Mouse (Mus musculus) cerebellum, adult 18-20 months (tissue): ENCODE measurements at regions not wholly inside any gene's neighbourhood (a gene's known extent, or its start where the extent isn't known, plus 50 kb on each side); places are given as distances from the start of the nearest gene placed in this dataset.
"Not testable (repeated sequence)": the region's sequence is repeated elsewhere in the genome, so short reads cannot be mapped to it uniquely, and the experiment has no call there.

ENCODE experiments used
- DNase-seq, 2 experiments: peaks; one replicate each; pipeline ENCODE4 v3.0.0; 2021

DNA sequence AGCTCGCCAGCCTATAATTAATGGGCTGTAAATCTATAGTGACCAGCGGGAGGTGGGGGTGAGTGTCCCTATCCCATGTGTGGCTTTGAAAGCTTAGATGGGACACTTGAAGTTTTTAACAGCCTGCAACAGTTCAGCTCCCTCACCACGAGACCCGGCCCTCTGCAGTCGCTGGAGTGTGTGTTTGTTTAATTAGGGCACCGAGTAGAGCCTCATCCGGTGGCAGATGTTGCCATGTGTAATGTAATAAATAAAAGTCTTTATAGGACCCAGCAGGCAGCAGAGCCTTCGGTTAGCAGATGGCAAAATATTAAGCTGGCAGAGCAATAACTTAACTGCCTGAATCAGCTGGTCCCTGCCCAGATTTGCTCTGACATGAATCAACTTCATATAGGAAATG lies 177.1 kb downstream of the Nucb2 start:
- no peak for DNase-seq

DNA sequence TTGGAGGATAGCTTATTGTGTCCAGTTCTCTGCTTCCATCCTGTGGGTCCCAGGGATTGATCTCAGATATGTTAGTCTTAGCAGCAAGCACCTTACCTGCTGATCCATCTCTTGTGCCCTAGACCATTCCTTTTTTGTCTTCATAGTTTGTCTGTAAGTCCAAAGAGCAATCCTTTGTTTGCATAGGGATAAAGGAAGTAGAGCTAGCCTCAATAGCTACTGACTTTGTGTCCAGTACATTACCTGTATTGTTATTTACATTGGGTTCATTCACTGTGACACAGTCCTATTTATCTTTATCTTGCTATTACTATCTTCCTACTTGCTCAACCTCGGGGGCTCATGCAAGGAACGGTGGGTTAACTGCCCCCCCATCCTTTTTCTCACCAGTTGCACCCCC lies 196.2 kb downstream of the Nucb2 start:
- DNase-seq, result no peak

DNA sequence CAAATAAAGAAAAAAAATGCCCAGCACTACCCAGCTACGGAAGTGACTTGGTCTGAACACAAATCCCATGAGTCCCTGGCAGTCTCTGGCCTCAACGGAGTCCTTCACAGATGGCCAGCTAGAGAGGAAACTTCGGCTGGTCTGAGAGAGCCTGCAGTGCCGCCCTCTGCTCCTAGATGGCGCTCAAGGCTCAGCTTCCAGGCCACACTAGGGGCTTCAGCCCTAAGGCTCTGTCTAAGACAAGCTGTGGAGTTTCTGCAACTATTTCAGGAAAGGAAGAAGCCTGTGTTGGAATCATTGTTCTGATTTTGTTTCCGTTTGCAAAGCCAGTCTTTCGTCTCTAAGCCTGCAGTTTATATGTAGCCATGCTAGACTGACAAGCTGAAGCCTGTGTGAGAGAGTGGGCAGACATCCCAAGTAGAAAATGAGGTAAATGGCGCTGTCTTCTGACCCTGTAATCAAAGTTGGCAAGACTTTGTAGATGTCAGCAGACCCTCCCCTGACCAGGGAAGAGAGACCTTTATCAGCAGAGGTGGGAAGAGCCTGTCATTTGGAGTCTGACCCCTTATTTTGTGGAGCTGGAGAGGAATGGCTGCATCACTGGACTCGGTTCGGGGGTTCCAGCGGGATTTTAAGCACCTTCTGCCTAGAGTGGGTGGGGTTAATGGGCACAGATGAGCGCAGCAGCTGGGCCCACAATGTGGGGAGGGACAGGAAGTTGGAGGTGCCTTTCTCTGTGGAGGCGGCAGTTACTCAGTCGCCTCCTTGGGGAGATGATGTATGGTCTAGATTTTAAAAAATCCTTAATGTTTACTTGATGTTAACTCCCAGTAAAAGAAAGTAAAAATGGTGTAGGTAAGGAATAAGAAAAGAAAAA lies 197.5 kb downstream of the Nucb2 start:
- peak; percentile 9 to 13 for DNase-seq

DNA sequence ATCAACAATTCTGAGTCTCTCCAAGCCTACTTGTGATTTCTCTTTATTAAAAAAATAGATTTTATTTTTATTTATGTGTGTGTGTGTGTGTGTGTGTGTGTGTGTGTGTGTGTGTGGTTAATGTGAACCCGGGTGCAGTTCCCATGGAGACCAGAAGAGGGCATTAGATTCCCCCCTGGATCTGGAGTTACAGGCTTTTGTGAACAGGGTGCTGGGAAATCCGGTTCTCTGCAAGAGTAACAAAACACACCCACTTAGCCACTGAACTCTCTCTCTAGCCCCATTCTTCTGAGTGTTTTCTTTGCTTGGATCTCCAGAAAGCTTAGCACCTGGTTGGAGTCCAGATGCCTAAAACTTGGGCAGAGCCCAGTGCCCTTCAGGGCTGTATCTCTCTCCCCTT lies 198.4 kb downstream of the Nucb2 start:
- no peak for DNase-seq

DNA sequence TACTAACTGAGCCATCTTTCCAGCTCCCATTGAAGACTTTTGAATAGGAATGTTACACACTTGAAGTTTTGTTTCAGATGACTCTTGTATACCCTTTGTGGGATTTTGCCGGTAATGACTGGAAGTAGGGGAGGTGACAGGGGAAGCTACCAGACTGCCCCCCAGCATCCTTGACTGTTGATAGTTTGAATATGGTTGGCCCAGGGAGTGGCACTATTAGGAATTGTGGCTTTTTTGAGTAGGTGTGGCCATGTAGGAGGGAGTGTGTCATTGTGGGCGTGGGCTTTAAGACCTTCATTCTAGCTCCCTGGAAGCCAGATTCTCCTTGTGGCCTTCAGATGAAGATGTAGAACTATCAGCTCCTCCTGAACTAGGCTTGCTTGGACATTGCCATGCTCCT lies 207.4 kb downstream of the Nucb2 start:
- no peak for DNase-seq

DNA sequence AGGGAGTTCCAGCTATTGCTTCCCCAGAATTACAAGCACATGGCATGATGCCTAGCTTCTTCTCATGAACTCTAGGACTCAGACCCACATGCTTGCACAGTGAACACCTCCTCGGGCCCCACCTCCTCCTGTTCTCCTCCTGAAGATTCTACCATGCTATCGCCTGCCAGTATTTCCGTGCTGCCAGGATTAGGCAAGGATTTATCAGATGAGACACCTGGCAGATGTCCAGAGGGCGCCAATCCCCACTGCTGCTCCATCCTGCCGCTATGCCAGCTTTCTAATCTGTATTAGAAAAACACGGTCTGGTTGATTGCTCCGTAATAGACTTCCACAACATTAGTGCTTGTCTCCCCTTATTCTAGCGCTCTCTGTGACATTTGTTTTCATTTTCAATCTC lies 209.0 kb downstream of the Nucb2 start:
- DNase-seq, result no peak

DNA sequence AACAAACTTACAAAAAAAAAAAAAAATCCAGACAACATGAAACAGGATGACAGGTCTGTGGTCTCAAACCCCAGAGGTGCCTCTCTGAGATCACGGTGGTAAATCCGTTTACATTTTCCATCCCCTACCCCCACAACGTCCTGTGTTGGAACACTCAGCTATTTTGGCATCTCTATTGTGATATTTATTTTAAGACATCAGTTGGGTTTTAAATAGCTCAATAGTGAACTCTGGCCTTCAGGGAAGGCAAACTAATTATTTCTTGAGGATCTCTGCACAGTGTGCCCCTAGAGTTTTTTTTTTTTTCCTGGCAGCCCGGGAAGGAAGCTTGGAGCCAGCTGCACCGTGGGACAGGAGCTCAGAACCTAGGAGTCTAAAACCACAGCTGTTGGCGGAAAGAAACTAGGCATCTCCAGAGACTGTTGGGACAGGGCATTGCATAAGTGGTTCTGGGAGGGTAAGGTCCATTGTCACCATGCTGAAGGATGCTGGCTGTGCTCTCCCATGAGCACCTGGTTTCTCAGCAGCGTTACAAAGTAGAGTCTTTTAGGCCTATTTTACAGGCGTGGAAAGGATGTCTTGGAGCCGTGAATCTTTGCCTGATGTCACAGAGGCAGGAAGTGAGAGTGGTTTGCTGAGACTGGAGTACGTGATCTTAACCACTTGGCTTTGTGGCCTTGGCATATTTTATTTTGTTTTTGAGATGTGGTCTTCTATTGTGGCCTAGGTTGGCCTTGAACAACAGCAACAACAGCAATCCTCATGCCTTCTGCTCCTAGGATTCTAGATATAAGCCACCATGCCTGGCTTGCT lies 211.3 kb downstream of the Nucb2 start:
- DNase-seq, result no peak

DNA sequence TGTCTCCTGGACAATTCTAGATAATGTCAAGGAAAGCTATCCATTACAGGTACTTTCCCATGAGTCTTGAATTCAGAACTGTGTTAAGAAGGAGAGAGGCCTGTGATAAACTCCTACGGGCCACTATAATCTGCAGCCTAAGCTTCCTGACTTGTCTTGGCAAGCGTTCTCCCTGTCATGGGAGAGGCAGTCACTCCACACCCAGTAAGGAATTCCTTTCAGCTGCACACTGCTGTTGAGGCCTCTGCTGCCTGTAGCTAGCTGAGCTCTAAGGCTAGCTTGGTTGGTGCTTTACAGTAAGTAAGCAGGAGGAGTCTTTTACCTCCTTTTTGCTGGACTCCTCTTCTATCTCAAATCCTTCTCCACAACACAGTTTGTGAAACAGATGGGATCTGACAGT lies 224.2 kb downstream of the Nucb2 start:
- no peak for DNase-seq

DNA sequence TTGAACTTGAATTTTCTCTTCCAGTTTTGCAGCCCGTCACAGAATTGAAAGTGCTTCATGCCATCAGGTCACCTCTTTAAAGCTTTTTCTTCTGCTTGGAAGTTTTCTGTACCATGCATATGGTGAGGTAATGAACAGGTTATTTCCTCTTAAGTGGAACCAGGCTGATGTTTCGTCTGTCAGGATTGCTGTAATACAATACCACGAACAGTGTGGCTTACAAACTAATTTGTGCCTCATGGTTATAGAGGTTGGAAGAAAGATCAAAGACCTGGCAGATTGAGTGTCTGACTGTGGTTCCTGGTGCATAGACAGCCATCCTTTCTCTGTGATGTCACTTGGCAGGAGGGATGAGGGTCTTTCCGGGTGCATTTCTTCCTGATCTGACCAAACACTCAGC lies 225.6 kb downstream of the Nucb2 start:
- no peak for DNase-seq

DNA sequence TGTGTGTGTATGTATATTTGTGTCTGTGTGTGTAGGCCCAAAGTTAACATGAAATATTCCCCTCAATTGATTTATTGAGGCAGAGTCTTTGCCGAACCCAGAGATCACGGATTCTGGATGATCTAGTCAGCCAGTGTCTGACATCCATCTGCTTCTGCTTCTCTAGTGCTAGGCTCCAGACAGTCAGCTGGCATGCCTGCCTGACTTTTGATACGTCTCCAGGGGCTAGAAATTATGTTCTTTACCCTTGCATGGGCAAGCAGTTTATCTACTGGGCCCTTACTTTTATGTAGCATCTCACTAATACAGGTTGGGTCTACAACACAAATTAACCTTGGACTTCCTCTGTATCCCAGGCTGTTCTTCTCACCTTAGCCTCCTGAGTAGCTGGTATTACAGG lies 231.5 kb downstream of the Nucb2 start:
- DNase-seq, result no peak

DNA sequence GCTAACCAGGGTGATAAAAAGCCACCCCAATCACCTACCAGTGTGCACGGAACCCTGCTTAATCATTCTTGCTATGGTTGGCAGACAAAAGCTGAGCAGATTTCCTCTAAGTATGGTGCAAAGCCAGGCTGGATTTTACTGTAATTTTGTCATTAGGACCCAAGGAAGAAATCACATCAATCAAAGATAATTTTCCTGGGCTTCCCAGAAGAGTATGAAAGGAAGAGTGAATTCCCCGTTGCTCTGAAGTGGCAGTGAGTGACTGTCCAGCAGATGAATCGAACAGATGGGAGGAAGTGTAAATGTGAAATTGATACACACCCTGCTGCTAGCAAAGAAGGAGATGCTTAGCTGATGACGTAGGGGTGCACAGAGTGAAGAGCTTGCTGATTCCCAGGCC lies 232.2 kb downstream of the Nucb2 start:
- DNase-seq, result no peak

DNA sequence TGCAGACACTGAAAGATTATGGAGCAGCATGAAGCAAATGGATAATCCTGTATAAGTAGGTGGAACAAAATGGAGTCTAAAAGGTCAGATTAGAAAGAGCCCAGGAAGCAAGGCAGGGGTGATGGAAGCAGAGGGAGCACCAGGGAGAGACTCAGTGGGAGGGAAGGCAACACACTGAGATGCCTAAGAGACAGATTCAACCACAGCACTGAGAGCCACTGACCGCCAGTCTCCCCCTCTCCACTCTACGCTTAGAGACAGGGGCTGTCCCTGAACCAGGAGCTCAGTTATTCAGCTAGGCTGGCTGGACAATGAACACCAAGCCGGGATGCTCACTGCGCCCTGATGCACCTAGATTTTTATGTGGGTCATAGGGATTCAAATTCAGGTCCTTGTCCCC lies 233.8 kb downstream of the Nucb2 start:
- DNase-seq, result no peak

DNA sequence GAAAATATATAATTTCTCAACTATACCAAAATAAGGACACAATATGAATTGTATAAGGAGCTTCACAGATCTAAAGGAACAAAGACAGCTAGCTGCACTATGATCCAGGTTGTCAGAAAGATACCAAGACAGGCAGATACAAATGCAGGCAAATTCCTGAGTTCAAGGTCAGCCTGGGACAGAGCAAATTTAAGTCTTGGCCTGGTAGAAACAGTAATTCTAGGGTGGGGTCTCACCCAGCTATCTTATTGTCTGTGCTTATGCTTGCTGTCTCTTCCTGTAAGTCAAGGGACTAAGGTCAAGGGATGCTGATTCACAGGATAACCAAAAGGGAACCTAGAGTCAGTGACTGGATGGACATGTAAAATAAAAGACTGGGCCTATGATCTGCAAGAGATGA lies 250.4 kb downstream of the Nucb2 start:
- DNase-seq, result no peak

DNA sequence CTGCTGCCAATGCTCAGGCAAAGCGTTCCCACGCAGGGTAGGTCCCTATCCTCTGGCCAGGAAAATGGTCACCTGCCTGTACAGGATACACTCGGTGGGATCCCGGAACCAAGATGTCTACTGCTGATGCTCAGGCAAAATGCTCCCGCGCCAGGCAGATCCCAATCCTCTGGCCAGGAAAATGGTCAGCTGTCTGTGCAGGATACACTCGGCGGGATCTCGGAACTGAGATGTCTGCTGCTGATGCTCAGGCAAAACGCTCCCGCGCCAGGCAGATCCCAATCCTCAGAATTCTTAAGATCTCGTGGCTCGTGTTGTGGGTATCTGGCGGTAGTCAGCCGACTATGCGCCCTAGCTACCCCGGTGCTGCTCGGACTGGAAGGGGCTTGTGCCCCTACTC lies 288.0 kb downstream of the Nucb2 start:
- DNase-seq, result not testable (repeated sequence)

DNA sequence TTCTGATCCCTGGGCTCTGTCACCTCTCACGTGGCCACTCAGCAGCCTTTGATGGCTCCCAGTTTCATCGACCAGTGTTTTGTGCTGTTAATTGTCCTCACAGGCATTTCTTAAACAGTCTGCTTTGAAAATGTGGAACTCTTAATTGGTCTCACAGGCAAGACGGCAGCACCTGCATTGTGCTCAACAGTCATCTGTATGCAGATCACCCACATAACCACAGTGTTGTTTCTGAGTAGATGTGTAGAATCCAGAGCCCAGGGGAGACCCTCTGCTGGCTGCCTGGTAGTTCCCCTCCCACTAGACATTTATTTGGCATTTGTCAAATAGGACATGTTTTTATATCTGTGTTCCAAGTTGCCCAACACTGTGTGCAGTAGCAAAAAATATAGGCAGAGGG lies 304.3 kb downstream of the Nucb2 start:
- no peak for DNase-seq

DNA sequence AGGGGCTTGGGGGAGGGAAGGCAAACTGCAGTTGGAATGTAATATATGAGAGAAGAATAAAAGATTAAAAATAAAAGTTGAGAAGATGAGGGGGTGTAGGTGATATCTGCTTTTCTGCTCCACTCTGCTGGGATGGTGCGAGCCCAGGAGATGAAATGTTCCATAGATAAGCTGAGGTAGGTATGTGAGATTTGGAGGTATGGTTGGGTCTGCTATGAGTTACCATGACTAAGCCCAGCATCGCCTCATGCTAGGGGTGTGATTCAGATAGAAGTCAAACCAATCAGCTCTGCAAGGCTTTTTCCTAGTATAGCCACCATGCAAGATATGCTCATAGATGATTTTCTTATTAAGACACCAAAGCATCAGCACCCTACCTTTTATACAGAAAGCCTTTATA lies 312.3 kb downstream of the Nucb2 start:
- no peak for DNase-seq

DNA sequence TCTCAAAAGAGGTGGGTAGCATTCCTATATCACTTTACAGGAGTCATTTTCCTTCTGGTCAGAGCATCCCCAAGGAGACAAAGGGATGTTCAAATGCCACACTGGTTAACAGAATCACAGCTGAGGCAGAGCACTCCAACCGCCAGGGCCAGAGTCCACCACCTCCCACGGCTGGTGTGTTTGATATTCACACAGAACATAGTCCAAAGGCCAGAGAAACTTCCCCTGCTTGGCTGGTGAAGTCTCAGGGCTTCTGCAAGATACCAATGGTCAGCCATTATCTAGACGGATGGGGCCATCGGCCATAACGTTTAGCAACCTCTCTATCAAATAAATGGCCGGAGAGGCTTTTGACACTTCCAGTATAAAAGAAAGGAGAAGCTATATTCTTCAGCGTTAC lies 313.8 kb downstream of the Nucb2 start:
- DNase-seq, result no peak

DNA sequence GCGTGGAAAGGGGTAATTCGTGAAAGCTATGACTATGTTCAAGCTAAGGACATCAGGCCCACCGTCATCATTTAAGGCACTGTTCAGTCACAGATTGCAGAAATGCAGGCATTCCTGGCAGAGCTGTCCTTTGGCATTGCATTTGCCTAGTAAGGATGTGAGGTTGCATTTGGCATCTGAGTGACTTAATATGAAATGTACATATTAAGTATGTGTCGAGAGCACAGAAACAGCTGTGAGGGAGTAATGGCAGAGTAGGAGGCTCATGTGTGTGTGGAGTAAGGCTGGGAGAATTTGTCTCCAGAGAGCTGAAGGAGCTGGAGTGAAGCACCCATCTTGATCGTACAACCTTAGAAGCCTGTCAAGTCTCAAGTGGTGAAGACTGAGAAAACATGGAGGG lies 316.4 kb downstream of the Nucb2 start:
- no peak for DNase-seq

DNA sequence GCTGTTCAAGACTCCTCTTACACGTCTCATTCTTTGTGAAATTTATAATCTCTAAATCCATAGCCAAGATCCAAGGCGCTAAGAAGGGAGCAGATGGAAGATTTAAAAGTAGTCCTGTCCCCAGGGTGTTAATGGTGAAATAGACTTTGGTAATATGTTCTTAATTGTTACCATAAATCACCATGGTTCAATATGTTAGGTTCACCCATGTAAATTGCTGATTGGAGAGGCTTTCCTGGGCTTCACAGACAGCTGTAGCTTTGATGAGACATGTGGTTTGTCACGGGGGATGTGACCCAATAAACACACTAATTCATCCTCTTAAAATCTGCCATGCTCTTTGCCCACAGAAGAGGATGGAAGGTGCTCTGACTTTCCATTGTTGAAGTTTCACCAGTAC lies 338.7 kb downstream of the Nucb2 start:
- no peak for DNase-seq

DNA sequence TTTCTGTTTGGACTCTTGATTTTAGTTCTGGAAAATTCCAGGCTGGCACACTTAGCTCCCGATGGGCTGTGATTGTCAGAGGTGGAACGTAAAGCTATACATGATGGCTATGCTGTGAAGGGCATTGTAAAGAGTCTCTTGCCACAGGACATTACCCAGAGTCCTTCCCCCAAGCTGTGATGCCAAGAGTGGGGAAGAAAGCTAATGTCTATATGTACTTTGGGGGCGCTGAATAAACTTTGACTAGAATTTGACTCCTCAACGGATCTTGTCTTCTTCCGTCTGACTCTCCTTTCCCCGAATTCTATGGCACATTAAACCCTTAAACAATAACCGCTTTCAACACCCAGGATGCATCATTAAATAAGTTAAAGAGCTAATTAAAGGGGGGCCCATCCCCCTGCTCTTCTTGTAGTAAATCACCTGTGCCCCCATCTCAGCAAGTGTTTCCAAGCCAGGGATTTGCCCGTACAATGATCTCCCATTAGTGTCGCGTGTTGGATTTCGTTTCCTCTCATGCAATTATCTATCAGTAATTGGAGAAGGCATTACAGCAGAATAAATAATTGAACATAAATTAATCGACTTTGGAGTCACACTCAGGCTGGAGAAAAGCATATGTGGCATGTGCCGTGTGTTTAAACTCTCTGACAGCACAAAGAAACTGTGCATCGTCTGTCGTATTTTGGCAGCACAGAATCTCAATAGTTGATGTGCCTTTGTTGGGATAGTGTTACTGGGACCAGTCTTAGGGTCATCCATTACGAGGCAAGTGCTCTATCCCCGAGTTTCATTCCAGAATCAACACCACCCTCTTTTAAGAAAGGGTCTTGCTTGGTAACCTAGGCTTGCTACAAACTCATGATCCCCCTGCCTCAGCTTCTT lies 343.9 kb downstream of the Nucb2 start:
- no peak for DNase-seq

DNA sequence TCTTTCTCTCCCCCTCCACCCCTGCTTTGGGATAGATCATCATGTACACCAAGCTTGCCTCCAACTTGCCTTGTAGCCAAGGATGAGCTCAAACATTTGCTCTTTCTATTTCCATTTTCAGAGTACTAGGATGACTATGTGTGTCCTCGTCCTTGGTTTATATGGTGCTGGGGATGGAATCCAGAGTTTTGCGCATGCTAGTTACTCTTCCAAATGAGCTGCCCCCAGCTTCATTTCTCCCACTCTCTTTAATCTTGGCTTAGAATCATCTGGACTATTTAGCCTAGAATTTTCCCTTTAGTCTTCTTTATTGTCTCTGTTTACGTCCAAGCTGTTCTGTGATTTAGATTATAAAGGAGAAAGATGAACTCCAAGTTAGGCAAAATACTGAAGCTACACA lies 349.2 kb downstream of the Nucb2 start:
- no peak for DNase-seq

DNA sequence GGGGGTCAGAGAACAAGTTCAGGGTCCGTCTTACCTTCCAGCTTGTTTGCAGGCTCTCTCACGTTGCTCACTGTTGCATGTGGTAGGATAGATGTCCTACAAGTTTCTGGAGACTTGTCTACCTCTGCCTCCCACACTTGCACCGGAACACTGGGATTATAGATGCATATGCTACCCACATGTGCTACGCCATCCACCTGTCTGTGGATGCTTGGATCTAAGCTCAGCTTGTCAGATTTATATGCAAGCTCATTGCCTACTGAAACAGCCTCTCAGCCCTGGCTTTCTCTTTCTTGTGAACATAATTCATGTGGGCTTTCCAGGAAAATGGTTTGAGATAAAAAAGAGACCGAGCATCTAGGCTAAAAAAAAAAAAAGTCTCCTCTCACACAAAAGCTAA lies 353.0 kb downstream of the Nucb2 start:
- DNase-seq, result no peak

DNA sequence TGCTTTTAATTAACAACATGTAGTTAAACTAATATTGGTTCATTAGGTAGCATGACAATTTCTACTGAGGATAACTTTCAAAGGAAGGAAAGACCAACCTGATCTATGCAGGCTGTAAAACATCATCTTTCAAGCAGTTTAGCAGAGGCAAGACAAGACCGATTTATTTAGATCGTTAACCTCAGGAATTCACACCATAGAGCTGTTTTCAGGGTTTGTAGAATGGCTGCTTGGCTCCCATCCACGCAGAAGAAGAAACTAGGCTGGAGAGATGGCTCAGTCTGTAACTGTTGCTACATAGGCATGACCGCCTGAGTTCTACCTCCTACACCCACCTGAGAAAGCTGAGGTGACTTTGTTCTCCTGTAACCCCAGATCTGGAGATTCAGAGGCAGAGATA lies 353.6 kb downstream of the Nucb2 start:
- no peak for DNase-seq
